Mouse (Mus musculus) activated CD4-positive, CD25-positive, alpha-beta regulatory T cell, adult 4 months (primary cell): Measurements from ENCODE around the gene Chid1. TPM values are rescaled to one million over a fixed set of nuclear protein-coding genes. Genes with fewer than 3 reads are reported as not detected.

ENCODE experiments used
- ATAC-seq: one replicate; pipeline ENCODE4 v1.8.0; 2017
- polyA plus RNA-seq, 2 experiments: library from polyadenylated mRNA; unstranded; fragments of 100-300 nt; shearing (Covaris generic); gene quantifications; one replicate each; pipeline ENCODE4 v1.2.1; 2017

Gene Chid1
- polyA plus RNA-seq, 2 experiments from 2014 or later = 14.2 to 14.4 TPM

GRCm38 (mm10) chr7:141501820-141502555, 37.7 kb downstream of the Chid1 start:
- ATAC-seq = no peak

- ATAC-seq = no peak
These were observed 42.1 kb downstream of the Chid1 start for GRCm38 (mm10) chr7:141497600-141497999.

- no peak for ATAC-seq
These were observed 43.7 kb downstream of the Chid1 start for GRCm38 (mm10) chr7:141495940-141496339.

GRCm38 (mm10) chr7:141495379-141495778, 44.3 kb downstream of the Chid1 start:
- ATAC-seq = no peak

- no peak for ATAC-seq
These were observed 45.9 kb downstream of the Chid1 start for GRCm38 (mm10) chr7:141493729-141494128.

- ATAC-seq = no peak
These were observed 46.9 kb downstream of the Chid1 start for GRCm38 (mm10) chr7:141492738-141493137.

GRCm38 (mm10) chr7:141491151-141491550, 48.5 kb downstream of the Chid1 start:
- ATAC-seq = no peak

- ATAC-seq = no peak
These were observed 52.5 kb downstream of the Chid1 start for GRCm38 (mm10) chr7:141487141-141487540.

GRCm38 (mm10) chr7:141486239-141486638, 53.4 kb downstream of the Chid1 start:
- no peak for ATAC-seq

- ATAC-seq = no peak
These were observed 54.1 kb downstream of the Chid1 start for GRCm38 (mm10) chr7:141485606-141486005.

- no peak for ATAC-seq
These were observed 54.5 kb downstream of the Chid1 start for GRCm38 (mm10) chr7:141485186-141485585.

GRCm38 (mm10) chr7:141484186-141485120, 55.2 kb downstream of the Chid1 start:
- ATAC-seq = no peak

GRCm38 (mm10) chr7:141483114-141483653, 56.5 kb downstream of the Chid1 start:
- no peak for ATAC-seq

GRCm38 (mm10) chr7:141482531-141483024, 57.1 kb downstream of the Chid1 start:
- ATAC-seq = no peak

- ATAC-seq = no peak
These were observed 57.9 kb downstream of the Chid1 start for GRCm38 (mm10) chr7:141481498-141482401.

GRCm38 (mm10) chr7:141480842-141481497, 58.7 kb downstream of the Chid1 start:
- ATAC-seq = peak; percentile 93

- no peak for ATAC-seq
These were observed 61.3 kb downstream of the Chid1 start for GRCm38 (mm10) chr7:141478270-141478748.

- no peak for ATAC-seq
These were observed 61.9 kb downstream of the Chid1 start for GRCm38 (mm10) chr7:141477578-141478269.

GRCm38 (mm10) chr7:141476981-141477370, 62.7 kb downstream of the Chid1 start:
- ATAC-seq = no peak

GRCm38 (mm10) chr7:141476226-141476980, 63.3 kb downstream of the Chid1 start:
- ATAC-seq = no peak
